Mouse (Mus musculus) hindbrain, embryonic 10.5 days (tissue): ENCODE data around the gene Rps18. TPM values are rescaled to one million over a fixed set of nuclear protein-coding genes. Genes with fewer than 3 reads are reported as not detected.

Experiments used
- DNase-seq: peaks from one replicate; pipeline ENCODE4 v3.0.0-alpha.2; 2017; ENCODE audit warnings: low spot score
- H3K27ac ChIP-seq: fragments of 300-500 bp; sonication (generic); 2 replicates; pipeline ENCODE4 v1.5.1; 2016; ENCODE audit warnings: mild to moderate bottlenecking, moderate library complexity
- H3K27me3 ChIP-seq: fragments of 300-500 bp; sonication (generic); 2 replicates; pipeline ENCODE4 v1.6.1; 2016; ENCODE audit warnings: mild to moderate bottlenecking; ENCODE audit not compliant: poor library complexity, insufficient read depth, severe bottlenecking
- H3K36me3 ChIP-seq: fragments of 300-500 bp; sonication (generic); 2 replicates; pipeline ENCODE4 v1.6.1; 2016; ENCODE audit warnings: mild to moderate bottlenecking, moderate library complexity
- H3K4me1 ChIP-seq: fragments of 300-500 bp; sonication (generic); replicated peaks from 2 replicates; pipeline ENCODE4 v1.6.1; 2016; ENCODE audit warnings: mild to moderate bottlenecking
- H3K4me3 ChIP-seq: fragments of 300-500 bp; sonication (generic); 2 replicates; pipeline ENCODE4 v1.5.1; 2016; ENCODE audit warnings: mild to moderate bottlenecking, moderate library complexity
- H3K9me3 ChIP-seq: fragments of 300-500 bp; sonication (generic); 2 replicates; pipeline ENCODE4 v1.6.1; 2016; ENCODE audit warnings: mild to moderate bottlenecking, moderate library complexity
- WGBS: fragments of 180-500 bp; shearing (Covaris S2); methylation state at CpG from one replicate; pipeline ENCODE4 v1.1.7; 2016; 5-methylcytosine and 5-hydroxymethylcytosine counted together
- polyA plus RNA-seq: library from polyadenylated mRNA; unstranded; fragments of >200 nt; fragmentation: Nextera tagmentation; extraction: Ambion mirVana; gene quantifications from 2 replicates; pipeline ENCODE4 v1.2.1, GENCODE M21; 2016

Gene Rps18
- polyA plus RNA-seq, 1 experiment from 2014 or later, result 1,286 TPM

DNA sequence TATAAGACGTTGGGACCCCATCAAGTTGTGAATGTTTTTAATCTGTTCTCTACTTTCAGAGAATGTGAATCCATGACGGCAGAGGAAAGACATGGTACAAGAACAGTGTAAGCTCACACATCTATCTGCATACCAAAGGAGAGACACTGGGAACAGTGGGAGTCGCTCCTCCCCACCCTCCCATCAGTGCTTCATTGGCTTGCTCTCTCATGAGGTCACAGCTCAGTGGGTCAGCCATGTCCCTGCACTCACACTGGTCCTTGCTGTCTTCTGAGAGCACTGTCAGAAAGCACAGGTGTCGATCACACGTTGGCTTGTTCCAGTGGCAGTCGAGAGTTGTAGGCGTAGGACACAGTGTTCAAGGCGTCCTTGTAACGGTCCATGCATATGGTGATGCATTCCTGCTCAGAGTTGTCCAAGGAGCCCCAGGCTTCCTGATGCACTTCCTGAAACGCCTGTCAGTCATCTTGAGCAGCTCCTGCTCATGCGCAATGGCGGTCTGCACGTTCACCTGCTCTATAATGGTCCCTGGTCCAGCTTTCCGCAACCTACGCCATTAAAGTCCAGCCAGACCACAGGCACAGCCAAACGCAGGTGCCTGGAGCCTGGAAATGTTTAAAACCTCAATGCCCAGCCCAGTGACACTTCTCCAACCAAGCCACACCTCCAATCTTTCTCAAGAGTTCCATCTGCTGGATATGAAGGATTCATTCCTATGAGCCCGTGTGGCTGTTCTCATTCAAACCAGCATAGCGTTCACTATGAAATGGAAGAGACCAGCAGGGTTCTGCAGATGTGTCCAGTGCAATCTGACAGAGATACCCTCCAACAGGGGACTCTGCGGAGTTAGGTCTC lies 24.6 kb upstream of the Rps18 start:
- no peak for DNase-seq
- 80% methylated on average over 19 of the region's 19 CpGs for WGBS
- H3K36me3 ChIP-seq, result no peaks in the 10 kb centered on the region
- peaks cover 29% of the 10 kb centered on the region for H3K4me1 ChIP-seq
- H3K27me3 ChIP-seq, result peaks cover 53% of the 10 kb centered on the region
- peak overlapping the region; percentile 61 for H3K4me3 ChIP-seq
- H3K27ac ChIP-seq, result peak overlapping the region; percentile 62; the same call in 1 of the 2 replicates
- no peaks in the 10 kb centered on the region for H3K9me3 ChIP-seq

DNA sequence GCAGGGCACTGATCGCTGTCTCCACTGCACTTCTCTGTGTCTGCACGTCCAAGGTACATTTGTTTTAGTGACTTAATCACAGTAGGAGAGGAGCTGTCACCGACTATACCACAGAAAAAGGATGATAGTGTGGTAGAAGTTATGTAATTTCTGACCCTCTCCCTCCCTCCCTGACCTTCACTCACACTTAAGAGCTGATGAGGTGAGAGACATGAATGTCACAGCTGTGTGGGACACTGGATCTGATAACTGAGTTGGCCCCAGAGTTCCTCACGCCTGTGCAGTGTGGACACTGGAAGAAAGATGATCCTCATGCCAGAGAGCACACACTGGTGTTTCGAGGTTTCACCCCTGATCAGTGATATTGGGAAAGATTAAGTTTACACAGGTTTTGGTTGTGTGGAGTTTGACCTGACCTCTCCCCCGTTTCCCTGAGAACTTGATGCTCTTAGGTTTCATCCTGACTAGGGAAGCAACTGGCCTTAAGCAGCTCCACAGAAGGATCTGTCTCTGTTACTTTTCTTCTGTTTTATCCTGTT lies 23.8 kb upstream of the Rps18 start:
- H3K36me3 ChIP-seq, result no peaks in the 10 kb centered on the region
- 79% methylated on average over 6 of the region's 6 CpGs for WGBS
- H3K4me3 ChIP-seq, result no peak overlapping the region
- no peak overlapping the region for H3K27ac ChIP-seq
- no peak for DNase-seq
- H3K4me1 ChIP-seq, result peaks cover 29% of the 10 kb centered on the region
- H3K9me3 ChIP-seq, result no peaks in the 10 kb centered on the region
- peaks cover 58% of the 10 kb centered on the region for H3K27me3 ChIP-seq

DNA sequence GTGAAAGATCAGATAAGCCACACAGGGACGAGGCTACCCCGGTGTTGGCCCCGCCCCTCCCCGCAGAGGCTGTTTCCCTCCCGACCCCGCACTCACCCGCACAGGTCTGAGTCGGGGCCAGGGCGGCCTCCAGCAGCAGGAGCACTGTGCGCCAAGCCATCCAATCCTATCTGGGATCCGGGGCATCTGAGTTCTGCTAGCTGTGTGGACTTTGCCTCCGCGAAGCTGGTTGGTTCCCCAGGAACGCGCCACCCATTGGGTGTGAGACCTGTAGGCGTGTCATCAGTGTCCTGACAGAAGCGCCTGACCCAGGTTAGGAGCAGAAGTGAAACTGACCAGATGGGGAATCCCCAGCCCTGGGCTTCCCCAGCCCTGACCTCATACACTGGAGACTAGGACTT lies 22.8 kb upstream of the Rps18 start:
- H3K4me3 ChIP-seq, result peak overlapping the region; percentile 54
- peak overlapping the region; percentile 29; the same call in 1 of the 2 replicates for H3K27ac ChIP-seq
- DNase-seq, result peak; percentile 40
- H3K27me3 ChIP-seq, result peaks cover 58% of the 10 kb centered on the region
- WGBS, result 1% methylated on average over 17 of the region's 17 CpGs
- no peaks in the 10 kb centered on the region for H3K36me3 ChIP-seq
- peaks cover 29% of the 10 kb centered on the region for H3K4me1 ChIP-seq
- H3K9me3 ChIP-seq, result no peaks in the 10 kb centered on the region

DNA sequence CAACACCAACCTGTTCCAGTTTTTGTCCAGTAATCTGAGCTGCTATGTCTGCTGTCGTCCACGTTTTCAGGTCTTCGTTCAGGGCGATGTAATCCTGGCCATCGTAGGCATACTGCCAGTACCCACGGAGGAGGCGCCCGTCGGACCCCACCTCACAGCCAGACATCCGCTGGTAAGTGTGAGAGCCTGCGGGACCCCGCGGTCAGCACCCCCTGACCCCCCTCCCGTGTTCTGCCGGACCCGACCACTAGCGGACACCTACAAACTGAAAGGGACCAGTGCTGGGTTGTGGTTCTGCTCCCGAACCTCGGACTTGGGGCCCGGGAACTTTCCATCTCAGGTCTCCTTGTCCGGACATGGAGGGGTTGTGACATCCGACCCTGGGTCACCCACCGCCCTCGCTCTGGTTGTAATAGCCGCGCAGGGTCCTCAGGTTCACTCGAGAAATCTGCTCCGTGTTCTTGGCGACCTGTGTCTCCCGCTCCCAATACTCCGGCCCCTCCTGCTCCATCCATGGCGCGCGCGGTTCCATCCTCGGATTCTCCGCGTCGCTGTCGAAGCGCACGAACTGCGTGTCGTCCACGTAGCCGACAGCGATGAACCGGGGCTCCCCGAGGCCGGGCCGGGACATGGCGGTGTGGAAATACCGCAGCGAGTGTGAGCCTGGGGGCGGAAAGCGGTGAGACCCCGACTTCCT lies 22.2 kb upstream of the Rps18 start:
- peaks cover 58% of the 10 kb centered on the region for H3K27me3 ChIP-seq
- DNase-seq, result peak; percentile 11
- peak overlapping the region; percentile 29 for H3K27ac ChIP-seq
- H3K4me1 ChIP-seq, result peaks cover 29% of the 10 kb centered on the region
- H3K9me3 ChIP-seq, result no peaks in the 10 kb centered on the region
- no peaks in the 10 kb centered on the region for H3K36me3 ChIP-seq
- peak overlapping the region; percentile 54 for H3K4me3 ChIP-seq
- 2% methylated on average over 57 of the region's 57 CpGs for WGBS

DNA sequence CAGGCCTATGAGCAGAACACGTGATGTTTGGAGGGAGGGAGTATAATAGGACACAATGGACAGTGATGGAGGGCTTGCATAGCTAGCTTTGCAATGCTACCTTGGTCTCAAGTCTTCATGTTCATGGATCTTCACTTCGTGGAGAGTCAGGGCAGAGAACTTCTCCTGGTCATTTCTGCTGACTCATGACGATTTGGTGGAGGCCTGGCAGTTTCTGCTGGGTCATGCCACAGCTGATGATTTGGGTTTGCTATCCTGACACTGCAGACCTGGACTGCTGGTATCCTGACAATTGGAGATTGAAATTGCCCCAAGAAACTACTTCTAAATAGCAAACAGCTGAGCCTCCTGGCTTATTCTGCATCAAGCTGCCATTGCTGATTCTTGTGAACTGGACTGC lies 17.8 kb upstream of the Rps18 start:
- H3K27me3 ChIP-seq, result peaks cover 35% of the 10 kb centered on the region
- H3K4me1 ChIP-seq, result peaks cover 10% of the 10 kb centered on the region
- H3K27ac ChIP-seq, result no peak overlapping the region
- DNase-seq, result no peak
- 0 out of 2 replicates have a peak, but pooled peaks cover 4% of the 10 kb centered on the region for H3K9me3 ChIP-seq
- no peaks in the 10 kb centered on the region for H3K36me3 ChIP-seq
- no peak overlapping the region for H3K4me3 ChIP-seq
- WGBS, result 71% methylated on average over 3 of the region's 3 CpGs

DNA sequence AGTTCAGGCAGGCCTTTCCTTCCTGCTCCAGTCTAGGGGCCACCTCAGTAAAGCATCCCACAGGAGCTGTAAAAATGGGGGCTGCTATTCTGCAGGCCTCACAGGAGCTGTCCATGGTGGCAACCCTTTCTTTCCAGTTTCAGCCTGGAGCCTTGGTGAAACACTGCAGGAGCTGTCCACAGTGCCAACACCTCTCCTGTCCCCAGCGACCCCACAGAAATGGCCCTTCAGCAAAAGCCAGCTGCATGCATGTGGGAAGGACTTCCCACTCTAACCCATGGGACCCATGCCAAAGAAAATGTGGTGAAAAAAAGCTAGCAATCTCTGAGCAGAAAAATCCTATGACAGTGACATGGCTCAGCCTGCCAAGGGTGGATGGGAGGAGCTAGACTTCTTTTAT lies 16.9 kb upstream of the Rps18 start:
- H3K36me3 ChIP-seq, result no peaks in the 10 kb centered on the region
- WGBS, result 9% methylated on average over 1 of the region's 1 CpGs

DNA sequence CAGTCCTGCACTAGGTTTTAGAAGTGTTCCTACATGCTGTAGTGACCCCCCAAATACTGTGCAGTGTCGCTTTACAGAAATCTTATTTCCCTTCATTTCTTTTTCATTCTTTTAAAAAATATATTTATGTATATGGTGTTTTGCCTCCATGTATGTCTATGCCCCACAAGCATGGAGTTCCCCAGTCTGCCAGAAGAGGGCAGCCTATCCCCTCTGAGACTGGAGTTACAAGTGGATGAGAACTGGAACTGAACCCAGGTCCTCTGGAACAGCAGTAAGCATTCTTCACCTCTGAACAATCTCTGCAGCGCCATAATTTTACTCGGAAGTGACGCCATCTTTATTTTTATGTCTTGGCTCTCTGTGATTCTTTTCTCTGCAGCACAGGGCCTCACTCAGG lies 13.6 kb upstream of the Rps18 start:
- peaks cover 22% of the 10 kb centered on the region for H3K36me3 ChIP-seq
- 0 out of 2 replicates have a peak, but pooled peaks cover 4% of the 10 kb centered on the region for H3K9me3 ChIP-seq
- WGBS, result 73% methylated on average over 4 of the region's 4 CpGs

More for the DNA sequence above, 16.9 kb upstream of the Rps18 start:
- Histone ChIP-seq H3K4me3 (no peak overlapping the region), H3K27ac (no peak overlapping the region), H3K4me1 (peaks cover 5% of the 10 kb centered on the region), H3K27me3 (peaks cover 26% of the 10 kb centered on the region), H3K9me3 (0 out of 2 replicates have a peak, but pooled peaks cover 4% of the 10 kb centered on the region)
- DNase-seq, result peak; percentile 38

DNA sequence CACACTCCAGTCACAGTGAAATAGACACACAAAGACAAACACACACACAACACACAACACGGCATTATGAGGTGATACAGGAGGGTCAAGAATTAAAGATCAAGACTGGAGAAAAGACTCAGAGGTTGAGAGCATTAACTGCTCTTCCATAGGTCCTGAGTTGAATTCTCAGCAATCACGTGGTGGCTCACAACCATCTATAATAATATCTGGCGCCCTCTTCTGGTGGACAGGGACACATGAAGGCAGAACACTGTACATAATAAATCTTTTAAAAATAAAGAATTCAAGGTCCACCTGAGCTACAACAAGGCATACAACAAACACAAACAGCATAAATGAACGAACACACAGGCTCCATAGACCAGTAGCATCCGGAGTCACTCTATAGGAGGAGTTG lies 13.1 kb upstream of the Rps18 start:
- H3K4me1 ChIP-seq, result 0 out of 2 replicates have a peak, but pooled peaks cover 3% of the 10 kb centered on the region
- H3K9me3 ChIP-seq, result 0 out of 2 replicates have a peak, but pooled peaks cover 4% of the 10 kb centered on the region
- no peaks in the 10 kb centered on the region; the same call in 1 of the 2 replicates for H3K27me3 ChIP-seq
- 30% methylated on average over 5 of the region's 5 CpGs for WGBS
- peaks cover 26% of the 10 kb centered on the region for H3K36me3 ChIP-seq
- no peak for DNase-seq
- no peak overlapping the region for H3K27ac ChIP-seq
- H3K4me3 ChIP-seq, result no peak overlapping the region

More for the DNA sequence above, 13.6 kb upstream of the Rps18 start:
- Histone ChIP-seq H3K27ac (no peak overlapping the region), H3K4me1 (0 out of 2 replicates have a peak, but pooled peaks cover 3% of the 10 kb centered on the region), H3K4me3 (no peak overlapping the region), H3K27me3 (no peaks in the 10 kb centered on the region; the same call in 1 of the 2 replicates)
- DNase-seq, result no peak

DNA sequence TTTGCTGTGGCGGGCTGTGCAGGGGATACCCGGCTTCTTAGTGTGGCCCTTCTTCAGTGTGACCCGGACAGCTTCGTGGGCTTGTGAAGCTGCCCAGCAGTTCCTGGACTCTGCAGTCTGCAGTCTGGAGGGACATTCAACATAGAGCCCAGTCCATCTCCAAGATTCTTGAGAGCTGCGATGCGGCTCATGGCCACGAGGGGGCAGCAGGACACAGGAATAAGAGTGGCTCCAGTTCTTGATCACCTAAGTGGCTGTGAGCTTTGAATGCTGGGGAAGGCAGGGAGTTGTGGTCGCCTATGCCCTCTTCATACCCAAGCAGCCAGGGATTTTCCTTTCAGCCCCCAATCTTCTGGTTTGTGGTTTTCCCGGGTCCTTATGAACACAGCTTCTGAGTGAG lies 12.7 kb upstream of the Rps18 start:
- peak; percentile 88 for DNase-seq
- Histone ChIP-seq H3K27ac (no peak overlapping the region), H3K4me1 (0 out of 2 replicates have a peak, but pooled peaks cover 3% of the 10 kb centered on the region), H3K9me3 (0 out of 2 replicates have a peak, but pooled peaks cover 4% of the 10 kb centered on the region), H3K27me3 (no peaks in the 10 kb centered on the region; the same call in 1 of the 2 replicates), H3K36me3 (peaks cover 30% of the 10 kb centered on the region), H3K4me3 (no peak overlapping the region)
- 4% methylated on average over 9 of the region's 9 CpGs for WGBS

DNA sequence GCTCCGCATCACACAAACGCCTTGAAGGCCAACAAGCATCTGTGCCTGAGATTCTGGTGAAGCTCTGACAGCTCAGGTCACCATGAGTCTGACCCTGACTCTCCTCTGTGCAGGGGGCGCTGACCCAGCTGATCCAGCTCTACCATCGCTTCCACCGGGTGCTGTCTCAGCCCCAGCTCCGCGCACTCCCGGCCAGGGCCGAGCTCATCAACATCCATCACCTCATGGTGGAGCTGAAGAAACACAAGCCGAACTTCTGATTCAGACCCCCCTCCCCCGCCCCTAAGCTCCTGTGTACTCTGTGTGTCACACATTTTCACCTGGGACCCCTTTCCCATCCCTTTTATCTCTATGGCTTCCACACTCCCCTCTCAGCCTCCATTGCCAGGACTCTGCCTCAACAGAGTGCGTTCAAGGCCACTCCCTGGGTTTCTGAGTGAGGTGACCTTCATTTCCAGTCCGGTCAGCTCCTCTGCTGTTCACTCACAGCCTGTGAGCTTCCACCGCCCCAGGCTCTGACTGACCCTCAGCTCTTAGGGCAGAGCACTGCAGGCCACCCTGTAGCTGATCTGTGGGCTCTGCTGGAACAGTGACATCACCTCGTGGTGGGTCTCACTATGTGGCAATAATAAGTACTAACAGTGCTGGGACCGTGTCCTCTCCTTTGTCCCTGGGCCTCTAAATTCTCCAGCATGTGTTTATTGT lies 10.2 kb upstream of the Rps18 start:
- Histone ChIP-seq H3K4me1 (0 out of 2 replicates have a peak, but pooled peaks cover 3% of the 10 kb centered on the region), H3K4me3 (no peak overlapping the region), H3K9me3 (0 out of 2 replicates have a peak, but pooled peaks cover 4% of the 10 kb centered on the region), H3K27ac (no peak overlapping the region), H3K36me3 (peaks cover 55% of the 10 kb centered on the region), H3K27me3 (no peaks in the 10 kb centered on the region; the same call in 1 of the 2 replicates)
- 86% methylated on average over 16 of the region's 16 CpGs for WGBS
- DNase-seq, result no peak

DNA sequence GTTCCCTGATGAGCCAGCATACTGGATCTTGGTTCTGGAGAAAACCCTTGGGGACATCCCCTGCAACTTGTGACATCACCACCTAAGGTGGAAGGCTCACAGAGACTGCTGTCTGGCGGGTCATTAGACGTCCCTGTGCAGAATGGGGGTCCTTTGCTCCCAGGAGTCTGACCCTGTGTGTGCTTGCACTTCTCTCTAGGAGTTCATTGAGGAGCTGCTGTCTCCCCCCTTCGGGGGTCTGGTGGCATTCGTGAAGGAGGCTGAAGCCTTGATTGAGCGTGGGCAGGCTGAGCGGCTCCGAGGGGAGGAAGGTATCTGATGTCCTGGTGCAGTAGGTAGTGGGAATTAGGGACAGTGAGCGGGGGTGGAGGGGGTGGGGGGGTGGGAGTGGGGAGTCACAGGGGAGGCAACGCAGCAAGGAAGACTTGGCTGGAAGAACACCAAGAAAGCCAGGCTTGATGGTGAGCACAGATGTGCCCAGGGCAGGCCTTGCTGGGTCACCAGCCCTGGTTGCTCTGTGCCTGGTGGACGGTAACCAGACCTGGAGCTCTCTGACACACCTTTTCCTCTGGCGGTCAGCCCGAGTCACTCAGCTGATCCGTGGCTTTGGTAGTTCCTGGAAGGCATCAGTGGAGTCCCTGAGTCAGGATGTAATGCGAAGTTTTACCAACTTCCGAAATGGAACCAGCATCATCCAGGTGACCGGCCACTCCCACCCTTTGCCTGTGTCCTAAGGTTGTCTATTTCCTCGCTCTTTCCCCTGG lies 9.5 kb upstream of the Rps18 start:
- Histone ChIP-seq H3K36me3 (peaks cover 62% of the 10 kb centered on the region), H3K27me3 (no peaks in the 10 kb centered on the region), H3K4me1 (0 out of 2 replicates have a peak, but pooled peaks cover 3% of the 10 kb centered on the region), H3K9me3 (0 out of 2 replicates have a peak, but pooled peaks cover 4% of the 10 kb centered on the region), H3K27ac (no peak overlapping the region), H3K4me3 (no peak overlapping the region)
- no peak for DNase-seq
- whole genome bisulfite sequencing, result 95% methylated on average over 17 of the region's 17 CpGs
